Mouse (Mus musculus) mesoderm, embryonic 11.5 days (tissue): ENCODE measurements around the gene Alpl.

Experiments
- DNase-seq: peaks from one replicate; pipeline ENCODE4 v3.0.0-alpha.2; 2012; ENCODE audit warnings: low read depth, low spot score

Gene Alpl

DNA sequence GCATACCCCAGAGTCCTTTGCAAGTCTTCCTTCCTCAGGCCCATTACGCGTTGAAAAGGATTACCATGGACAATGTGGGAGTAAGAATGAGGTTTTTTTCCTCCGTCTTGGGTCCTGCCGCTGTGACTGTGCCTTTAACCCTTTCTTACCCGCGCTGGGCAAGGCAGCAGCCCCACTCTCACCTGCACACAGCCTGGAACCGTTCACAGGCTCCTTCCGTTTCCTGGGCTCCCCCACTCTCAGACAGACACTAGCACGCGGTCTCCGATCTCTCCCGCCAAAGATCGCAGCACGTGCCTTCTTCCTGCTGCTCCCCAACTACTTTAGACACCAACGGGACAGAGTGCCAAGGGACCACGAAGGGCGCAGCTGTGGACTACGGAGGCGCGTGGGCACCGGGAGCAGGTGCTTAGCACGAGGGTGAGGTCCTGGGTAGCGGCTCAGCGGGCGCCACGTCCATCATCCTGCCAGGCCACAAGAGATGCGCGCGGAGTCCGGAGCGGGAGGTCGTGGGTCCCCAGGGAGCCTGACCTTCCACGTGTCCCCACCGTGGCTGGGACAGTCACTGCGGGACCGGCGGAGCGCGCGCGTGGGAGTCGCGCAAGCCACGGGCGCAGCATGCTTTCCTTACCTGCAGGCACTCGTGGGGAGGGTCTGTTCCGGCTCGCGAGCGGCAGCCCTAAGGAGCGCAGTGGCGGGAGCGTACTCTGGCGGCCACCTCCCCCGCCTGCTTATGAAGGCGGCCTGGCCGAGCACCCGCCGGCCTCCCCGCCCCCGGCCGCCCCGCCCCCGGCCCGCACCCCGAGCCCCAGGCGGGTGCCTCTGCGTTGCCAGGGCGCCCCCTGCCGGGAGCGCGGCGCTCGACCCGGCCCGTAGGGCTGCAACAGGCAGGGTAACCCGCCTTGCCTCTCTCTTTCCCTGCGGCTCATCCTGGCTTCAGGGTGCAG is at the start of gene Alpl:
Alpl (minus strand) TSS at position 774 of the 947 bp plus-strand sequence.
- DNase-seq, result peak; percentile 78

GRCm38 (mm10) chr4:137844656-137845055 is 48.5 kb upstream of the Alpl start:
- DNase-seq, result peak; percentile 80

DNA sequence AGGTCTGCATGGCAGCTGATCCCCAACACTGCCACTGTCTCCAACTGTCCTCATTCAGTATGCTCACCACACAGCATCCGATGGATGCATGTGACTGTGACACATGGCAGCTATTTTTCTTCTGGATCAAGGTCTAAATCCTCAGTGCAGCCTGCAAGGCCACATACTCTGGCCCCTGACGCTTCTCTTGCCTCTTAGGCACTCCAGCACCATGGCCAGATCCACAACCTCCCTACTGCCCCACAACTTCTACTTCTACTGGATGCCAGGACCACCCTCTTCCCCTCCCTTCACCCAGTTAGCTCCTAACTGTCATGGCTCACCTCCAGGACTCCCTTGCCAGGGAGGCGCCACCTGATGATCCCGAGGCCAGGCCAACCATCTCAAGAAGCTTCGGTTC is 43.3 kb upstream of the Alpl start:
- DNase-seq, result no peak

DNA sequence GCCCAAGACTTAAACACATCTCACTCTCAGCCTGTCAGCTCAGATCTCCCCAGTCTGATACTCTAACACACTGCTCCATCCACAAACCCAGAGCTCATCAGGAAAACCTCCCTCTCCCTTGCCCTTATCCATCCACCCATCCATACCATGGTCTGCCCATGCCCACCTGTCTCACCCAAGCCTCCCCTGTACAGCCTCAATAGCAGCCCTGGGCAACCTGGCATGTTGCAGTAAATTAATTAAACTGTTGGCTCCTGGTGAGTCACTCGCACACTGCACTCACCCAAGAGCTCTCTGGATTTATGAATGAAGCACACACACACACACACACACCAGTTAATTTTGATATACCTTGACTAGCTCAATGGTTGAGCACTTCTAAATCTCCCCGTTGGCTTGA is 42.6 kb upstream of the Alpl start:
- no peak for DNase-seq

DNA sequence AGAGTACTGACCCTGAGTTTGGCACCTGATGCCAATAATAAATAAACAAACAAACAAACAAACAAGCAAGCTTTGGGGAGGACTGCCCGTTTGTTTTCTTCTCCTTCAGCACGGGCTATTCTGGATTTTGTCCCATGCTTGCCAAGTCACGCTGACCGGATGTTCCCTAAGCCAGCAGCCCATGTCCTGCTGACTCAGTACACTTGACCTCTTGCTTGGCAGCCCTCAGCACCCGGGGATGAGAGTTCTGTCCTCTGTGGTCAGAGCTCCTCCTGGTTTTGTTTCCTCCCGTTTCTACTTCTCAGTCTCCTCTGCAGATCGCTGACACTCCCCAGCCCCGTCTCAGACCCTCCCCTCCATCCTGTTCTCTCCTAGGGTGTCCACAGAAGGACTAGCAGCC is 41.6 kb upstream of the Alpl start:
- DNase-seq, result no peak

DNA sequence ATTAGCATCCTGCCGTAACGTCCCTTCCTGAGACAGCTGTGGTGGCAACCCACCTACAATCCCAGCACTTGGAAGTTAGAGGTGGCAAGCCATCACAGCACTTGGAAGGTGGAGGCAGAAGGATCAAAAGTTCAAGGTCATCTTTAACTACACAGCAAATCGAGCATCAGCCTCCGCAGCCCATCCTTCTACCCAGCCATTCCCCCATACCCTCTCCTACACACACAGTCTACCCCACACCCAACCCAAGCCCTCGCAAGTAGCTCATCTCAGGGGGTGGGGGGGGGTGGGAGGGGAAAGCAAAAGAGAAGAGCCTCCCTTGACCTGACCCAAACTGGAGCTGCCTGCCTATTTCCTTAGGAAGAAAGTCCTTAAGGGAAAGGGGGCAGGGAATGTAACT is 40.6 kb upstream of the Alpl start:
- DNase-seq, result no peak

- DNase-seq, result peak; percentile 92
Observed at GRCm38 (mm10) chr4:137835624-137836337, 39.6 kb upstream of the Alpl start.

DNA sequence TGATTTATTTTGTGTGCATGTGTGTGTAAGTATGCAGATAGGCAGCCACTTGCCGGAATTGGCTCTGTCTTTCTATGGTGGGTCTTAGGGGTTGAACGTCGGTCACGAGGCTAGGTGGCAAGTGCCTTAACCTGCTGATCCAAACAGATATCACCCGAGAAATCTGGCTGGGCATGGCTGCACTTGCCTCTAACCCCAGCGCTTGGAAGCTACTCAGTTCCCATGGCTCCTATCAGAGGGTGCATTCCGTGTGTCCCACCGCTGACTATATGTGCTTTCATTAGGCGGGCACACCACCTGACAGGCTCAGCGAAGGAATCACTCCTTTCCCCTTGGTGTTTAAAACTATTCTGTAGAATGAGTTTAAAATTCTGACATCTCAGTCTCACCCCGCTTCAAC is 35.4 kb upstream of the Alpl start:
- no peak for DNase-seq

DNA sequence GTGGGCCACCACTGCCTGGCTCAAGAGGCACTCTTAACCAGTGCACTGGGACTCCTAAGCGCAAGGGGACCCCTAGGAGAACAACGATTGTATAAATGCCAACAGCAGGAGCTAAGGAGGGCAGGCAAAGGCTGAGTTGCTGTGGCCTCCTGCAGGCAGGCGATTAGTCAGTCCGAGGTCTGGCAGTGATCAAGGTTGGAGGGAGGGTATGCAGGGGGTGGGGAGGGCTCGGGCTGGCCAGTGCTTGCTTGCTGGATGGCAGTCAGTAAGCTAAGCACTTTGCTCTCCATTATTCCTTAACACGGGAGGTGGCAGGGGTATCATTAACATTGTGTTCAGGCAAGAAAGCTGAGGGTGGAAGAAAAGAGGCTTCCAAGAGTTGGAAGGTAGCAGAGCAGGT is 34.2 kb upstream of the Alpl start:
- no peak for DNase-seq

- no peak for DNase-seq
Observed at GRCm38 (mm10) chr4:137824881-137825280, 28.7 kb upstream of the Alpl start.

DNA sequence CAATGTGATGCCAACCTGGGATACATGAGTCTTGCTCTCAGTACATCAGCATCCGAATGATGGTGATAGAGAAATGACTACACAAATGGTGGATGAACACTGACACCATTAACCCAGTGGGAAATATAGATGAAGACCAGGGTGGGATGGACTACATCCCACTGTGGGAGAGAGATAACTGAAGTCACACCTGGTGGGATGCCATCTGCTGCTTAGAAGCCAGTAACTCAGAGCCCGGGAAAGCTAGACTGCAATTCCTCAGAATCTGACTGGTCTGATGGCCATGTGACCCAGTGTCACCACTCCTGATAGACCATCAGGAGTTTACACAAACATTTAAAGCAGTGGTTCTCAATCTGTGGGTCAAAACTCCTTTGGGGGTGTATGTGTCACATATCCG is 27.4 kb upstream of the Alpl start:
- no peak for DNase-seq

DNA sequence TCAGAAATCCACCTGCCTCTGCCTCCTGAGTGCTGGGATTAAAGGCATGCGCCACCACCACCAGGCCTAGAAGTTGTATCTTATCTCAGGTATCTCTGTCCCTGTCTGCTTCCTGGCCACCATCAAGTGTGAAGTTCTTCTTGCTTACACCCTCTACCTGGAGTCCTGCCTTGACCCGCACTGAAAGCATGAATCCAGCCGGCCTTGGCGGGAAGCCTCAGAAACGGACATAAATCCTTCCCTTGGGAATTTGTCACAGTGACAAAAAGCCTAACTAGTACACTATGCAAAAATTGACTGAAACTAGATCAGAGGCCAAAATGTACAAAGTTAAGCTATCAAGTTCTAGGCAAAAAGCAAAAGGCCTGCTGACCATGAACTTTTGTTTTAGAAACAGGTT is 26.4 kb upstream of the Alpl start:
- DNase-seq, result no peak

DNA sequence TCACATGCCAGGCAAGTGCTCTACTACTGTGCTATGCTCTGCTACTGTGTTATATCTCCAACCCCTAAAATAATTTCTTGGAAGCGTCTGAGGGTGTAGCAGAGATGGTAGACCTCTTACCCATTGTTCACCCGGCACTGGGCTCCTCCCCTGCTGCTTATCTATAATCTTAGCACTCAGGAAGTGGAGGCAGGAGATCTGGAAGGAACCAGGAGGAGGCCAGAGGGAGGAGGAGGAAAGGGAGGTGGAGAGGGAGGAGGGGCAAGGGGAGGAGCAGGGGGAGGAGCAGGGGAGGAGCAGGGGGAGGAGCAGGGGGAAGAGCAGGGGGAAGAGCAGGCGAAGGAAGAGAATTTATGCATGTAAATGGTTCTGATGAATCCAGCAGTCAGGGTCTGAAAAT is 24.5 kb upstream of the Alpl start:
- DNase-seq, result no peak

- peak; percentile 19 for DNase-seq
Observed at GRCm38 (mm10) chr4:137819487-137819886, 23.3 kb upstream of the Alpl start.

DNA sequence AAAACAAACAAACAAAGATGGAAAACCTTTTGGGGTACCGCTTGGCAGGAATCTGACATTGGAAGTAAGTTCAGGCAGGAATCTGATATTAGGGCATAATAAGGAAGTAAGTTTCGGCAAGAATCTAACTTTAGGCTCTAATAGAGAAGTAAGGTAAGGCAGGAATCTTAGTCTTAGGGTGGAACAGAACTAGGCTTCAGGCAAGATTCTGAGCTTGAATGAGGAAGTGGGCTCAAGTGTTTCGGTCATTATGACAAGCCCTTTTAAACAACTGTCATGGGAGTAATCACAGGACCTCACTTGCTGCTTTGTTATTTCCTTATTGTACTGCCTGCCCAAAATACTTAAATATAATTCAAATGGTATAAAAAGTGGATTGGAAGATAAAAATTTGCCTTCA is 22.2 kb upstream of the Alpl start:
- DNase-seq, result no peak

DNA sequence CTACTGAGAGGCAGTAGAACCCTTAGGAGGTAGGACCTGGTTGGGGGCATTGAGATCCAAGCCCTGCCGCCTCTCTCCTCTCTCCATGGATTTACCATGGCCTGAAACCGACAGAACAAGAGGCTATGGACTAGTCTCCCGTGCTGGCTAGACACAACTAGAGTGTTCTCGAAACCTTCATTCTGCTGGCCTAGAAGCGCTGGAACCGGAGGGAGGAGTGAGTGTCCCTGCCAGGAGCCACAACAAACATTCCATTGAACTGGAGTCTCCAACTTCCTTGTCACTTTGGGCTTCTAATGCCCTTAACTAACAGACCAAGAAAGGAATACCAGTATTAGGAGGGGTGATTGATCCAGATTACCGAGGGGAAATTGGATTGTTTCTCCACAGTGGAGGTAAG is 20.0 kb upstream of the Alpl start:
- no peak for DNase-seq

DNA sequence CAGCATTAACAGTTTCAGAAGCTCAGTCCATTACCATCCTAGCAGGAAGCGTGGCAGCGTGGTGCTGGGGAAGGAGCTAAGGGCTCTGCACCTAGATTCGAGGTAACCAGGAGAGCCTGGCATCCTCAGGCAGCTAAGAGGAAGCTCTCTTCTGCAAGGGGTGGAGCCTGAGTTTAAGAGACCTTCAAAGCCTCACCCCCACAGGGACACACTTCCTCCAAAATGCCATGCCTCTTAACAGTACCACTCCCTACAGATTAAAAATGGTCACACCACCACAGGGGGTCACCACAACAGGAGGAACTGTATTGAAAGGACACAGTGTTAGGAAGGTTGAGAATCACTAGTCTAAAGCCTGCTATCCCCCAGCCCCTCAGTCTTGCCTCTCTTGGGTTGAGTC is 19.3 kb upstream of the Alpl start:
- no peak for DNase-seq

- no peak for DNase-seq
Observed at GRCm38 (mm10) chr4:137814140-137814539, 18.0 kb upstream of the Alpl start.

GRCm38 (mm10) chr4:137812946-137813708 is 16.9 kb upstream of the Alpl start:
- DNase-seq, result no peak

- no peak for DNase-seq
Observed at GRCm38 (mm10) chr4:137809999-137810398, 13.8 kb upstream of the Alpl start.

DNA sequence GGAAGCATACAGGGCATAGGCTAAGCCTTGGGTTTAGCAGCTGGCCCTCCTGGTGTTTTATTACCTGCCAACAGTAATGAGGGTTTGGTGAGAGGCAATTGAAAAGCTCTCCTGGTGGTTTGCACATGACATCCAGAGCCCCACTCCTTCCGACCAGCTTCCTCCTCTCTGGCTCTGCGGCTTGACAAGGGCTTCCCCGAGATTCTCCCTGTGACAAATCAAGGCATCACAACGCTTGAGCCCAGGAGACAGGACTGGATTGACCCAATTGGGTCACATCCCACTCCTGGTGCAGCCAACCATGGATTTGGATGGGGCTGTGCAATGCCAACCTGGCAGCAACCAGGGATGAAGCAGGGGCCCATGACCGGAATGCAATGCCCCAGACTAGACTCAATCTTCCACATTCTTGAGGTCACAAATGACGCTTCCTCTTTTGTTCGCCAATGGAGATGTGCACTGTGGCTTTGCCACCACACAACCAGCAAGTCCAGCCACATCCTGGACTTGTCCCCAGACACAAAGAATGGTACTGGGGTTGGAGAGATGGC is 11.2 kb upstream of the Alpl start:
- DNase-seq, result no peak

DNA sequence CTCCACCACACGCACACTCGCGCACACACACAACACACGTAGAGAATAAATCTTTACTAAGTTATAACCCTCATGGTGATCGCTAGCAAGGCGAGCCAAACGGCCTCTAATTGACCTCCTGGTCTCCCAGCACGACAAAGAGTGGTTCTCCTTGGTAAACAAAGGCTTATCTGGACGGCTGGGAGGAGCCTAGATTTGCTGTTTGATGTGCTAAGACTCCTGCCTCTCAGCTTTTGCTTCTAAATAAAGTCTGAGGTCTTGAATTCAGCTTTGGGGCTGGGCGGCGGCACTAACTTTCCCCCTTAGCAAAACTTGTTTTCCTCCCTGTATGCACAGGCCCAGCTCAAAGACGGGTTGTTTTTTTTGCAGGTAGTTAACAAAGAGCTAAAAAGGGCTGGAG is 5.0 kb upstream of the Alpl start:
- no peak for DNase-seq
